Mouse (Mus musculus) E14TG2a.4 (cell line): ENCODE data around the gene Afg1l.
A peak's percentile ranks its signal among the peaks of the same experiment; 100 is the strongest.

Experiments
- H3K27me3 ChIP-seq: 2 replicates; pipeline ENCODE4 v1.6.1; 2014; ENCODE audit warnings: low read length, control low read depth; ENCODE audit not compliant: insufficient read depth
- H3K36me3 ChIP-seq: 2 replicates; pipeline ENCODE4 v1.6.1; 2014; ENCODE audit warnings: low read length, control low read depth; ENCODE audit not compliant: insufficient read depth
- H3K4me1 ChIP-seq: replicated peaks from 2 replicates; pipeline ENCODE4 v1.6.1; 2014; ENCODE audit warnings: low read depth, low read length, control low read depth
- H3K4me3 ChIP-seq: replicated peaks from 2 replicates; pipeline ENCODE4 v1.5.1; 2014; ENCODE audit warnings: mild to moderate bottlenecking, low read length
- H3K9me3 ChIP-seq: 2 replicates; pipeline ENCODE4 v1.6.1; 2014; ENCODE audit warnings: low read length, control low read depth
- CTCF ChIP-seq: conservative IDR thresholded peaks from 2 replicates; pipeline ENCODE4 v1.5.1; 2014; ENCODE audit warnings: low read length
- NANOG ChIP-seq: IDR thresholded peaks from 2 replicates; pipeline ENCODE4 v1.6.1; 2014; ENCODE audit warnings: borderline replicate concordance, low read length, mixed read lengths
- POU5F1 ChIP-seq: IDR thresholded peaks from 2 replicates; pipeline ENCODE4 v1.6.1; 2014; ENCODE audit warnings: low read length, borderline replicate concordance

Afg1l gene

GRCm38 (mm10) chr10:42417530-42418174 lies 60.7 kb downstream of the Afg1l start:
- TF ChIP-seq CTCF (no peak), NANOG (no peak), POU5F1 (no peak)
- Histone ChIP-seq H3K27me3 (no peaks in the 10 kb centered on the region), H3K9me3 (no peaks in the 10 kb centered on the region)

GRCm38 (mm10) chr10:42415821-42416470 lies 62.4 kb downstream of the Afg1l start:
- Histone ChIP-seq H3K27me3 (no peaks in the 10 kb centered on the region), H3K4me3 (no peak overlapping the region), H3K36me3 (peaks cover 15% of the 10 kb centered on the region), H3K4me1 (peaks cover 30% of the 10 kb centered on the region), H3K9me3 (no peaks in the 10 kb centered on the region)
- TF ChIP-seq NANOG (peak; percentile 94), CTCF (no peak)

More at GRCm38 (mm10) chr10:42417530-42418174, 60.7 kb downstream of the Afg1l start:
- Histone ChIP-seq H3K4me1 (peaks cover 30% of the 10 kb centered on the region), H3K4me3 (no peak overlapping the region), H3K36me3 (peaks cover 11% of the 10 kb centered on the region)

- Histone ChIP-seq H3K27me3 (no peaks in the 10 kb centered on the region), H3K4me3 (no peak overlapping the region), H3K9me3 (no peaks in the 10 kb centered on the region), H3K4me1 (peaks cover 17% of the 10 kb centered on the region), H3K36me3 (peaks cover 27% of the 10 kb centered on the region)
- TF ChIP-seq NANOG, result no peak
- no peak for TF ChIP-seq POU5F1
Measured at GRCm38 (mm10) chr10:42410748-42411537, 67.4 kb downstream of the Afg1l start.

- H3K9me3 ChIP-seq, result no peaks in the 10 kb centered on the region
- no peak for TF ChIP-seq POU5F1
- TF ChIP-seq CTCF, result no peak
- no peak for TF ChIP-seq NANOG
- no peaks in the 10 kb centered on the region for H3K27me3 ChIP-seq
- peaks cover 9% of the 10 kb centered on the region; the same call in 1 of the 2 replicates for H3K4me1 ChIP-seq
- H3K4me3 ChIP-seq, result no peak overlapping the region
- H3K36me3 ChIP-seq, result peaks cover 8% of the 10 kb centered on the region; the same call in 1 of the 2 replicates
Measured at GRCm38 (mm10) chr10:42390436-42390835, 87.9 kb downstream of the Afg1l start.

GRCm38 (mm10) chr10:42388181-42388580 lies 90.2 kb downstream of the Afg1l start:
- Histone ChIP-seq H3K4me3 (no peak overlapping the region), H3K4me1 (peaks cover 9% of the 10 kb centered on the region; the same call in 1 of the 2 replicates), H3K36me3 (no peaks in the 10 kb centered on the region), H3K9me3 (no peaks in the 10 kb centered on the region), H3K27me3 (no peaks in the 10 kb centered on the region)
- TF ChIP-seq POU5F1 (no peak), CTCF (no peak)

GRCm38 (mm10) chr10:42384946-42385644 lies 93.3 kb downstream of the Afg1l start:
- H3K4me1 ChIP-seq, result no peaks in the 10 kb centered on the region
- H3K27me3 ChIP-seq, result no peaks in the 10 kb centered on the region
- H3K4me3 ChIP-seq, result no peak overlapping the region
- H3K9me3 ChIP-seq, result no peaks in the 10 kb centered on the region
- TF ChIP-seq CTCF, result no peak
- TF ChIP-seq POU5F1, result no peak
- no peak for TF ChIP-seq NANOG
- H3K36me3 ChIP-seq, result no peaks in the 10 kb centered on the region

- Histone ChIP-seq H3K4me3 (no peak overlapping the region), H3K36me3 (no peaks in the 10 kb centered on the region), H3K4me1 (no peaks in the 10 kb centered on the region), H3K27me3 (no peaks in the 10 kb centered on the region), H3K9me3 (no peaks in the 10 kb centered on the region)
- TF ChIP-seq NANOG (no peak), POU5F1 (no peak), CTCF (no peak)
Measured at GRCm38 (mm10) chr10:42383708-42384107, 94.7 kb downstream of the Afg1l start.

- TF ChIP-seq POU5F1 (no peak), NANOG (no peak), CTCF (no peak)
- Histone ChIP-seq H3K9me3 (peaks cover 7% of the 10 kb centered on the region), H3K36me3 (no peaks in the 10 kb centered on the region), H3K27me3 (no peaks in the 10 kb centered on the region), H3K4me3 (no peak overlapping the region), H3K4me1 (no peaks in the 10 kb centered on the region)
Measured at GRCm38 (mm10) chr10:42364216-42364615, 114.1 kb downstream of the Afg1l start.
